Mouse (Mus musculus) liver, embryonic 14.5 days (tissue): ENCODE measurements around the gene Mtf1. TPM values are rescaled to one million over a fixed set of nuclear protein-coding genes. Genes with fewer than 3 reads are reported as not detected.

Source experiments
- ATAC-seq: fragments of 200-750 bp; cut with Nextera tagmentation; 2 replicates; pipeline ENCODE4 v1.8.0; 2017; ENCODE audit warnings: moderate number of reproducible peaks, mild to moderate bottlenecking, moderate library complexity; ENCODE audit not compliant: insufficient read depth
- DNase-seq, 3 experiments: peaks; one replicate each; pipeline ENCODE4 v3.0.0-alpha.2; 2012 to 2013; ENCODE audit warnings: low read depth in 3 of 3, low spot score in 3 of 3
- H3K27ac ChIP-seq: fragments of 300-500 bp; sonication (generic); 2 replicates; pipeline ENCODE4 v1.5.1; 2014; ENCODE audit warnings: moderate library complexity, mild to moderate bottlenecking, control low read depth, inconsistent platforms
- H3K27me3 ChIP-seq: fragments of 300-500 bp; sonication (generic); 2 replicates; pipeline ENCODE4 v1.6.1; 2014; ENCODE audit warnings: mild to moderate bottlenecking, low read length, moderate library complexity; ENCODE audit not compliant: control insufficient read depth, insufficient read depth
- H3K36me3 ChIP-seq: fragments of 300-500 bp; sonication (generic); replicated peaks from 2 replicates; pipeline ENCODE4 v1.6.1; 2014; ENCODE audit warnings: low read depth; ENCODE audit not compliant: control insufficient read depth, insufficient read depth
- H3K4me1 ChIP-seq, 2 experiments: fragments of 200-500 bp in 1 of 2; fragments of 300-500 bp in 1 of 2; sonication (generic) in 1 of 2; replicated peaks; 2 replicates each; pipeline ENCODE4 v1.6.1; 2012 to 2014; ENCODE audit warnings: antibody characterized with exemption in 1 of 2, inconsistent platforms in 1 of 2, low read length in 1 of 2; ENCODE audit not compliant: control insufficient read depth in 2 of 2, insufficient read depth in 2 of 2
- H3K4me2 ChIP-seq: fragments of 300-500 bp; sonication (generic); 2 replicates; pipeline ENCODE4 v1.6.1; 2014; ENCODE audit warnings: low read depth, mild to moderate bottlenecking, control low read depth, moderate library complexity
- H3K4me3 ChIP-seq, 2 experiments: fragments of 200-500 bp in 1 of 2; fragments of 300-500 bp in 1 of 2; sonication (generic) in 1 of 2; 2 replicates each; pipeline ENCODE4 v1.5.1; 2012 to 2014; ENCODE audit warnings: low read depth in 2 of 2, low read length in 2 of 2, mild to moderate bottlenecking in 2 of 2, control low read depth in 1 of 2, inconsistent platforms in 1 of 2, moderate library complexity in 1 of 2; ENCODE audit not compliant: insufficient read depth in 1 of 2
- H3K9ac ChIP-seq: fragments of 300-500 bp; sonication (generic); replicated peaks from 2 replicates; pipeline ENCODE4 v1.6.1; 2014; ENCODE audit warnings: mild to moderate bottlenecking, control low read depth, moderate library complexity
- H3K9me3 ChIP-seq: fragments of 300-500 bp; sonication (generic); 2 replicates; pipeline ENCODE4 v1.6.1; 2016; ENCODE audit warnings: low read length, mixed read lengths; ENCODE audit not compliant: control insufficient read depth
- CTCF ChIP-seq: IDR thresholded peaks from 2 replicates; pipeline ENCODE4 v1.5.1; 2016; ENCODE audit warnings: antibody characterized with exemption, low read depth, control low read depth
- EP300 ChIP-seq: IDR thresholded peaks from 2 replicates; pipeline ENCODE4 v1.6.1; 2016; ENCODE audit warnings: antibody characterized with exemption, low read depth
- WGBS: fragments of 180-500 bp; shearing (Covaris S2); extraction: QIAGEN DNeasy Blood & Tissue Kit; methylation state at CpG from one replicate; pipeline ENCODE4 v1.1.7; 2014; ENCODE audit not compliant: insufficient replicate concordance; 5-methylcytosine and 5-hydroxymethylcytosine counted together
- polyA plus RNA-seq, 2 experiments: library from polyadenylated mRNA; depleted of rRNA in 1 of 2; stranded (reverse) in 1 of 2; unstranded in 1 of 2; fragments of >200 nt; fragmentation: Nextera tagmentation in 1 of 2; extraction: Ambion mirVana in 1 of 2; gene quantifications; 2 replicates each; pipeline versions ENCODE4 v1.2.1 to v1.2.3; 2012 to 2014

Mtf1 gene
- polyA plus RNA-seq, 2 experiments = 7.1 to 10.9 TPM

DNA sequence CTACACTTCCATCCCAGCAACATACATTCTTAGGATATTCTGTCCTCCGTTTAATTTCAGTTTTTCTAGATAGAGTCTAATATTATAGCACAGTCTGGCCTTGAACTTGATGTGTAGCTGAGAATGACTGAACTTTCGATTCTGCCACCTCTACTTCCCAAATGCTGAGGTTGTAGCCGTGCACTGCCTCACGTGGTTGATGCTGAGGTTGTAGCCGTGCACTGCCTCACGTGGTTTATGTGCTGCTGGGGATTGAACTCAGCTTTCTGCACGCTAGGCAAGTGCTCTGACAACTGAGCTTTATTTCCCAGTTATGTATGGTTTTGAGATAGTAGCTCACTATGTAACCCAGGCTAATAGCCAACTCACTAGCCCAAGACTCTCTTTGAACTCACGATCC is 5.8 kb upstream of the Mtf1 start:
- no peaks in the 10 kb centered on the region for H3K9me3 ChIP-seq
- no peak for TF ChIP-seq CTCF
- H3K36me3 ChIP-seq = peaks cover 70% of the 10 kb centered on the region
- no peak for DNase-seq
- 86% methylated on average over 8 of the region's 8 CpGs for WGBS
- no peaks in the 10 kb centered on the region for H3K27me3 ChIP-seq
- H3K4me3 ChIP-seq = no peak overlapping the region
- H3K9ac ChIP-seq = no peak overlapping the region
- H3K27ac ChIP-seq = no peak overlapping the region
- no peak for ATAC-seq
- H3K4me2 ChIP-seq = no peak overlapping the region
- no peaks in the 10 kb centered on the region for H3K4me1 ChIP-seq

GRCm38 (mm10) chr4:124796913-124797312 is 5.0 kb upstream of the Mtf1 start:
- Histone ChIP-seq H3K36me3 (peaks cover 62% of the 10 kb centered on the region), H3K9ac (no peak overlapping the region), H3K27me3 (no peaks in the 10 kb centered on the region), H3K9me3 (no peaks in the 10 kb centered on the region), H3K4me2 (no peak overlapping the region), H3K4me1 (0 out of 4 replicates have a peak, but pooled peaks cover 0 to 2% of the 10 kb centered on the region in 2 experiments), H3K27ac (no peak overlapping the region), H3K4me3 (no peak overlapping the region)
- DNase-seq = no peak
- no peak for ATAC-seq
- peak; percentile 36; the same call in 1 of the 2 replicates for TF ChIP-seq CTCF
- TF ChIP-seq EP300 = no peak
- 87% methylated on average over 2 of the region's 2 CpGs for WGBS

GRCm38 (mm10) chr4:124802309-124803260 is 681 bp downstream of the Mtf1 start:
- WGBS = under 1% methylated on average over 52 of the region's 53 CpGs
- ATAC-seq = peak; percentile 99
- H3K4me3 ChIP-seq = peak overlapping the region; percentile 74 to 99
- peaks cover 44% of the 10 kb centered on the region for H3K36me3 ChIP-seq
- peak overlapping the region; percentile 90 for H3K27ac ChIP-seq
- H3K4me2 ChIP-seq = peak overlapping the region; percentile 81
- H3K27me3 ChIP-seq = no peaks in the 10 kb centered on the region
- peak; percentile 96 to 98 (median 97) for DNase-seq
- H3K4me1 ChIP-seq = peaks cover 11 to 19% of the 10 kb centered on the region in 2 experiments
- H3K9ac ChIP-seq = peak overlapping the region; percentile 79
- no peaks in the 10 kb centered on the region for H3K9me3 ChIP-seq
- no peak; the same call in 1 of the 2 replicates for TF ChIP-seq CTCF
- peak; percentile 77 for TF ChIP-seq EP300

GRCm38 (mm10) chr4:124803406-124803805 is 1.5 kb downstream of the Mtf1 start:
- peak overlapping the region; percentile 90 for H3K27ac ChIP-seq
- no peak for ATAC-seq

GRCm38 (mm10) chr4:124808511-124808910 is 6.6 kb downstream of the Mtf1 start:
- Histone ChIP-seq H3K4me3 (no peak overlapping the region), H3K9me3 (no peaks in the 10 kb centered on the region), H3K36me3 (peaks cover 37% of the 10 kb centered on the region), H3K4me2 (no peak overlapping the region; the same call in 1 of the 2 replicates), H3K27me3 (no peaks in the 10 kb centered on the region), H3K9ac (no peak overlapping the region), H3K27ac (no peak overlapping the region), H3K4me1 (peaks cover 6 to 35% of the 10 kb centered on the region in 2 experiments)
- ATAC-seq (peak; percentile 29; the same call in 1 of the 2 replicates), DNase-seq (no peak)
- TF ChIP-seq CTCF = no peak
- no peak for TF ChIP-seq EP300
- 55% methylated on average over 5 of the region's 5 CpGs for WGBS

More at GRCm38 (mm10) chr4:124803406-124803805, 1.5 kb downstream of the Mtf1 start:
- H3K9ac ChIP-seq = peak overlapping the region; percentile 79
- H3K4me3 ChIP-seq = peak overlapping the region; percentile 74 to 99
- no peaks in the 10 kb centered on the region for H3K9me3 ChIP-seq
- H3K4me2 ChIP-seq = peak overlapping the region; percentile 81
- DNase-seq = no peak
- H3K4me1 ChIP-seq = peaks cover 11 to 25% of the 10 kb centered on the region in 2 experiments
- no peaks in the 10 kb centered on the region for H3K27me3 ChIP-seq
- WGBS = 37% methylated on average over 6 of the region's 6 CpGs
- peaks cover 39% of the 10 kb centered on the region for H3K36me3 ChIP-seq
- no peak for TF ChIP-seq EP300
- TF ChIP-seq CTCF = no peak
